Mouse (Mus musculus): Measurements from ENCODE around the gene Lztr1. TPM values are rescaled to one million over a fixed set of nuclear protein-coding genes. Genes with fewer than 3 reads are reported as not detected.

Lztr1 gene
- polyA plus RNA-seq, 1 experiment from 2014 or later: 49.2 TPM

Other genes starting within 250 kb of the Lztr1 start
- 8.3 and 9.0 TPM in 2 replicates for gene Tmem191c, start 232.6 kb upstream of the Lztr1 start, polyA plus RNA-seq (2016; fragmentation: Nextera tagmentation; extraction: Ambion mirVana)
- gene Serpind1, start 177.3 kb upstream of the Lztr1 start, polyA plus RNA-seq (2016; fragmentation: Nextera tagmentation; extraction: Ambion mirVana): 0.65 and 2.3 TPM in 2 replicates
- 13.2 and 14.1 TPM in 2 replicates for gene Snap29, start 102.7 kb upstream of the Lztr1 start, polyA plus RNA-seq (2016; fragmentation: Nextera tagmentation; extraction: Ambion mirVana)
- 45.4 and 48.7 TPM in 2 replicates for gene Pi4ka, start 102.4 kb upstream of the Lztr1 start, polyA plus RNA-seq (2016; fragmentation: Nextera tagmentation; extraction: Ambion mirVana)
- 44.7 and 57.7 TPM in 2 replicates for gene Crkl, start 56.7 kb upstream of the Lztr1 start, polyA plus RNA-seq (2016; fragmentation: Nextera tagmentation; extraction: Ambion mirVana)
- 0.82 and 1.1 TPM in 2 replicates for gene Aifm3, start 19.1 kb upstream of the Lztr1 start, polyA plus RNA-seq (2016; fragmentation: Nextera tagmentation; extraction: Ambion mirVana)
- gene Thap7, start 22.4 kb downstream of the Lztr1 start, polyA plus RNA-seq (2016; fragmentation: Nextera tagmentation; extraction: Ambion mirVana): 35.9 and 37.0 TPM in 2 replicates
- gene Lrrc74b, start 52.6 kb downstream of the Lztr1 start, polyA plus RNA-seq (2016; fragmentation: Nextera tagmentation; extraction: Ambion mirVana): 0.09 and 0.23 TPM in 2 replicates
- 0.86 and 1.2 TPM in 2 replicates for gene P2rx6, start 53.2 kb downstream of the Lztr1 start, polyA plus RNA-seq (2016; fragmentation: Nextera tagmentation; extraction: Ambion mirVana)
- 9.2 and 10.9 TPM in 2 replicates for gene Slc7a4, start 74.5 kb downstream of the Lztr1 start, polyA plus RNA-seq (2016; fragmentation: Nextera tagmentation; extraction: Ambion mirVana)
- gene Smpd4, start 110.7 kb downstream of the Lztr1 start, polyA plus RNA-seq (2016; fragmentation: Nextera tagmentation; extraction: Ambion mirVana): 30.3 and 31.4 TPM in 2 replicates
- gene Ccdc74a, start 137.8 kb downstream of the Lztr1 start, polyA plus RNA-seq (2016; fragmentation: Nextera tagmentation; extraction: Ambion mirVana): 4.4 and 5.5 TPM in 2 replicates
- 36.9 and 39.9 TPM in 2 replicates for gene Med15, start 224.2 kb downstream of the Lztr1 start, polyA plus RNA-seq (2016; fragmentation: Nextera tagmentation; extraction: Ambion mirVana)

All from heart, embryonic 12.5 days (tissue).